Mouse (Mus musculus): ENCODE data around the gene Bsdc1.
"Not testable (repeated sequence)": the region's sequence is repeated elsewhere in the genome, so short reads cannot be mapped to it uniquely, and the experiment has no call there.

Bsdc1 gene

DNA sequence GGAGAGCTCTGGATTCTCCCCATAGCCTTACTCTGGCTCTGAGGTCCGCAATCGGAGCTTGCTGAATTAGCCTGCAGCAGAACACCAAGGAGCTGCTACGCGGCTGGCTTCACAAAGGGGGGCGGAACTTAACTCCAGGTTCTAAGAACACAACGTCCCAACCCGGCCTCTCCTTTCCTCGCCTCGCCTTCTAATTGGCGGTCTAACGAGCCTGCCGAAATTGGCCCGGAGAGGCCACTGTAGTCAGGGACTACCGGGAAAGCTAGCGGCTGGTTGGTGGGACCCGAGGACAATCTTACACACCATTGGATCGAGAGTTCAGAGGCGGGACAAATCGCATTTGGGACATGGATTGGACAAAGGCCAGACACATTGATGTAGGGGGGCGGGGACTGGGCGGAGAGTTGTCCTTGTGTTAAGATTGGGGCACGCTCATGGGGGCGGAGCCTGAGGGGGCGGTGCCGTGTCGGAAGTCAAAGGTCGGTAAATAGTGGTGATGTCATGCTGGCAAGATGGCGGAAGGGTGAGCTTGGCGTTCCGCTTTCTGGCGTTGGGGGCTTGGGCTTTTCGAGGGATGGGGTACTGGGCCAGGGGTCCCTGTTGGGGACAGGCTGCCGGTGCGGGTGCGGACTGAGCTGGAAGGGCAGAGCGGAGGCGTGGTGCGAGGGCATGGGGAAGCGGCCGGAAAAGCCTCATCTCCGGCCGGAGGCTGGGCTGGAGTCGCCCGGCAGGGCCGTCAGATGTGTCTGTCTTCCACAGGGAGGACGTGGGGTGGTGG, at the start of gene Bsdc1:
Gene Bsdc1 (plus strand): TSS at position 399 of the 778 bp plus-strand sequence.
- peak; percentile 100 for DNase-seq (ENCODE audit: low read depth)

DNA sequence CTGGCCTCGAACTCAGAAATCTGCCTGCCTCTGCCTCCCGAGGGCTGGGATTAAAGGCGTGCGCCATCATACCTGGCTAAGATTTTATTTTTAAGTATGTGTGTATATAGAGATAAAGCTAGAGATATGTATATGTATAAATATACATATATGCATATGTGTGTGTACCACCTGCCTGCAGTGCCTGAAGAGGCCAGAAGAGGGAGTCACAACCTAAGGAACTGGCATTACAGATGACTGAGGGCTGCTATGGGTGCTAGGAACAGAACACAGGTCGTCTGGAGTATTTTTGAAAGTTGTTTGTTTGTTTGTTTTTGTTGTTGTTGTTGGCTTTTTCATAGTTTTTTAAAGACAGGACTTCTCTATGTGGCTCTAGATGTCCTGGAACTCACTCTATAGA, 45.5 kb upstream of the Bsdc1 start:
- DNase-seq (ENCODE audit: low read depth): peak; percentile 9

DNA sequence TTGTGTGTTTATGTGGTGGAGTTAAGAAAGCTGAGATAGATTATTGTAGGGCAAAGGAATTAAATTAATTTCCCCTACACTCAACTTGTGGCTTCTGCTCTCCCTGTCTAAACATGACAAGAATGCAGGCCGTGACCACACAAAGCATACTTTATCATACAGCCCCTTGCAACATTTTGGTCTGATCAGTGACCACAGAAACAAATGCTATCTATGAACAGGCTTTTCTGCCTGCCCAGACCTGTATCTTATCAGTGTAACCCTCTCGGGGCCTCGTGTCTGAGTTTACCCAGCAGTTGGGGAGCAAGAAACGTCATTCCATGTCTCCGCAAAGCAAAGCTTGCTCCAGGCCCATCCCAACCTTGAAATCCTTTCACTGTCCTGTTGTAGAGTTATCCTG, 44.9 kb upstream of the Bsdc1 start:
- DNase-seq (ENCODE audit: low read depth): peak; percentile 58

DNA sequence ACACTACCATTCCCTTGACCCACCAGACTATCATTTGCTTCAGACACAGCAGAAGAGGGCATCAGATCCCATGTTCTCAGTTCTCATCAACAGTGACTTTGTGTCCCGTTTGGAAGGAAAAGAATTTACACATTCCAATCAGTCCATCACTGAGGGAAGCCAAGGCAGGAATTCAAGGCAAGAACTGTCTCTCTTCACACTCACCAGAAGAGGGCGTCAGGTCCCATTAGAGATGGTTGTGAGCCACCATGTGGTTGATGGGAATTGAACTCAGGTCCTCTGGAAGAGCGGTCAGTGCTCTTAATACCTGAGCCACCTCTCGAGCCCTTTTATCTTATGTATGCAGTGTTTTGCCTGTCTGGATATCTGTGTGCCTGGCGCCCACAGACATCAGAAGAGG, 43.1 kb upstream of the Bsdc1 start:
- DNase-seq (ENCODE audit: low read depth): no peak

DNA sequence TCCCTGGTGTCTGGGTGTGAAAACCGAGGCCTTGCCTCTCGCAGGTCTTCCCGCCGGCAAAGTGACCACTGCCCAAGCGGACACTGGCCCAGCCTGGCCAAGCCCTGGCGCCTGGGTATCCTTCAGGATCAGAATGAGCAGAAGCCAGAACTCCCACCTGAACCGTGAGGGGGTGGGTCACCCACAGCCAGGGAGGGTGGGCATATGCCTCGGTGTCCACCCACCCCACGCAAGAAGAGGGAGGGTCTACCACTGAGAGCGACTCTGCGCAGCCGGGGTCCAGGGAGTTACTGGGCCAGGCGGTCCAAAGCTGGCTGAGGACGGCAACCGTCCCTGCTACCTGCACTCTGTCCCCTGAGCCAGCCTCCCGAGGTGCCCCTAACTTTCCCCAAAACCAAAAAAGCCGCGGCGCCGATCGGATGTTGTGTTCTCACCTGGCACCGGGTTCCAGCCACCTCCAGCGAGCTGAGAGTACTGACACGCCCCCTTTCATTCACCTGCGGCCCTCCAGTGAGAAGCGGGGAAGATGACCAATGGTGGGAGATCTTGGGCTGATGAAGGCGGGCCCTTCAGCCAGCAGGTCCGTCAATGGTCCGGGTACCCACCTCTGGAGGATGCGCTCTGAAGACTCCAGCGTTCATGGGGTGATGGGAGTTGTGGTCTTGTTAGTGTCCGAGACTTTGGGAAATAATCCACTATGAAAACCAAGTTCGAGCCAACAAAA, 20.9 kb upstream of the Bsdc1 start, which contains the start of gene Zbtb8b:
Gene Zbtb8b (minus strand): TSS at position 514 of the 724 bp plus-strand sequence.
- DNase-seq (ENCODE audit: low read depth): no peak

DNA sequence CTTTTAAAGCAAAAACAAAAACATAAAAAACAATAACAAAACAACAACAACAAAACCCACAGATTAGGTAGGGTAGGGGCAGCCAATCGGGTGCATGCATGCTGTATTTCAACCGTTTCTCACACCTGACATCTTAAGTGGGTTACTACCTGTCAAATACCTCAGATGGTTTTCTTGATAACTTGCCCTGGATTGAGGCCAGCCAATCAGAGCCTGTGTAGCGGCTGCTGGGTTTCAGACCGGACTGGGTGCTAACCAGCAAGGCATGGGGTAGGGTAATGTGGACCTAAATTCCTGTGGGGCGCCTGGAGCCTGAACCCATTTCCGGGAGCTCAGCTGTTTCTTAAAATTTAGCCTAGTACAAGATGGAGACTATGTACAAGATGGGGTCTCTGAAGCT, 20.2 kb upstream of the Bsdc1 start:
- no peak for DNase-seq (ENCODE audit: low read depth)

DNA sequence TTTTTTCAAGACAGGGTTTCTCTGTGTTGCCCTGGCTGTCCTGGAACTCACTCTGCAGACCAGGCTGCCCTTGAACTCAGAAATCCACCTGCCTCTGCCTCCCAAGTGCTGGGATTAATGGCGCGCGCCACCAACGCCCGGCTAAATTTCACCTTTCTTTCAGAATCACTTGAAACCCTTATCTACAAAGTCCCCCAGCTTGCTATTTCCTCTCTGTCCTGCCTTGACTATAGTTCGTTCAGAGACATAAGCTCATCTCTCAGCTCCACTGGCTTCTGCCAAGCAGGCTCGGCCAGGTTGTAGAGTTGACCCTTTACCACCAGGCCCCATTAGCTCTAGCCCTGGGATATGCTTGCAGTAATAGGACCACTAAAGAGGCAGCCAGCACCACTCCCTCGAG, 14.0 kb upstream of the Bsdc1 start:
- DNase-seq (ENCODE audit: low read depth): no peak

DNA sequence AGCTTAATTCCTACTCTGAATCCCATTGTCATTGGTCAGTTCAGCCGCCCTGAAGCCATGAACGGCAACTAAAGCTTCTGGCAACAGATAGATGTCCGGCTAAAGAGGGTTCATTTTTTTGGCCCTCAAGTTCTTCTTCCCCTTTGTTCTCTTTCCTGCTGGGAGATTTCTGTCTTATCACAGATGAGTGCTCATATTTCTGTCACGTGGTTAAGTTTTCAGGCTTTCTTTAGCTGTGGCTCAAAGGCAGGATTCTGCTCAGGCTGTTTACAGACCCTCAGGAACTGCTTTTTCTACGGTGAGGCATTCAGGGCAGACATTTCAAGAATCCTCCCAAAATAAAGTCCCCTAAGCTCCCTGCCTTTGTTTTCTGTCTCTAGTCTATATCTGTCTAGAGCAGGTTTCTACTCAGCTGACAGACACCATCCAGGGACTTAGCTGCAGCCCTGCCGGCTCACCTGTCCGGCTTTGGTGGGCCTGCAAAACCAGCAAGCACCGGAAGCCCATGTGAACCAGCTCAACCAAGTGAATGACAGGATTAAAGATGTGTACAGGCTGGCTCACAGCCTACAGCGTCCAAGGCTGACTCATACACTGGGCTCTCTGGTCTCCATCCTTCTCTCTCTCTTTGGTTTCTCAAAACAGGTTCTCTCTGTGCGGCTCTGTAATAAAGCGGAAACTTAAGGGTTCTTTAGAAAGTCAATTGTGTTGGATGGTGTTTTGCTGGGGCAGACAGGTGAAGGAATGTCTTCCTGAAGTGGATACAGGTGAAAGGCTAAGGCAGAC, 13.4 kb upstream of the Bsdc1 start:
- peak; percentile 60 for DNase-seq (ENCODE audit: low read depth)

DNA sequence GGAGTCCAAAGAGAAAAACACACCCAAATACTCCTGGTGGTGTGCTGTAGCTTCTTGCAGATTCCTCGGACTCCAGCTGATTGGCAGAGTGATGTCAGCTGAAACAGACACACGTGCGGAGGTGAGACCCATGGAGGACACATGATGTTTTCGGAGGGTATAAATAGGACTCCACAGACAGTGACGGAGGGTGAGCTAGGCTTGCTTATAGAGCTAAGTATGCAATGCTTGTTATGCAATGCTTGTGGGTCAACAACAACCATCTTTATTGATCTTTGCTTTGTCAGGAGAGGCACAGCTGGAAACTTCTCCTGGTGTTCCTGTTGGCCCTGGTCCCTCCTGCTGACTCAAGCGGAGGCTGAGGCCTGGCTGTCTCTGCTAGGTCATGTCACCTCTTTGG, 12.7 kb upstream of the Bsdc1 start:
- no peak for DNase-seq (ENCODE audit: low read depth)

DNA sequence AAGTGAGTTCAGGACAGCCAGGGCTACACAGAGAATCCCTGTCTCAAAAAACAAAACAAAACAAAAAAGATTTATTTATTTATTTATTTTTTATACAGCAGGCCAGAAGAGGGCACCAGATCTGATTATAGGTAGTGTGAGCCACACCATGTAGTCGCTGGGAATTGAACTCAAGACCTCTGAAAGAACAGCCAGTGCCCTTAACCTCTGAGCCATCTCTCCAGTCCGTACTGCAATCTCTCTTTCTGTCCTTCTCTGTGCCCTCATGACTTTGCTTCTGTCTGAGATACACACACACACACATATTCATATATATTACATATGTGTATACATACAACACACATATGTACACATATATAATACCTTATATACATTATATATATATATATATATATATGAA, 10.5 kb upstream of the Bsdc1 start:
- peak; percentile 46 for DNase-seq (ENCODE audit: low read depth)

DNA sequence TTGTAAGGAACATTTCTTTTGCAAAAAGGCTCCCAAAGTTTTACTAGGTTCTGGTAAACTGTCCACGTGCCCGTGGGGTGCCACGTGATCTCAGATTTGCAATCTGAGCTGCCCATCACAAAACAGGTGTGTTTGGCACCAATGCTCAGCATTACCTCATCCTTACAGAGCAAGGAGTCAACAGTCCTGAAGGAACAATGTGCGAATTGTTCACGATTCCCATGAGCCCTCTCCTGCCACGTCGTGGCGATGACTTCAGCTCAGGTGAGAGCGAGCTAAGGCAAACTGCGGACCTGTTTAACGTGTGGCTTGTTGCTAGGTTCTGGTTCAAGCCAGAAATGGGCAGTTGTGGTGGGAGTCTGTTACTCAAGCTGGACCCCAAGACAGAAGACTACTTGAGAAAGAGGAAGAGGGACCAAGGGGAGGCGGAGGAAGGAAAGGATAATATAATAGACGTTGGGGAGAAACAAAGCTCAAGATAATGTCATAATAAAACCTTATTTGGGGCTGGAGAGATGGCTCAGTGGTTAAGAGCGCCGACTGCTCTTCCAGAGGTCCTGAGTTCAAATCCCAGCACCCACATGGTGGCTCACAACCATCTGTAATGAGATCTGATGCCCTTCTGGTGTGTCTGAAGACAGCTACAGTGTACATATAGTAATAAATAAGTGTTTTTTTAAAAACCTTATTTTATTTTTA, 9.8 kb upstream of the Bsdc1 start:
- no peak for DNase-seq (ENCODE audit: low read depth)

DNA sequence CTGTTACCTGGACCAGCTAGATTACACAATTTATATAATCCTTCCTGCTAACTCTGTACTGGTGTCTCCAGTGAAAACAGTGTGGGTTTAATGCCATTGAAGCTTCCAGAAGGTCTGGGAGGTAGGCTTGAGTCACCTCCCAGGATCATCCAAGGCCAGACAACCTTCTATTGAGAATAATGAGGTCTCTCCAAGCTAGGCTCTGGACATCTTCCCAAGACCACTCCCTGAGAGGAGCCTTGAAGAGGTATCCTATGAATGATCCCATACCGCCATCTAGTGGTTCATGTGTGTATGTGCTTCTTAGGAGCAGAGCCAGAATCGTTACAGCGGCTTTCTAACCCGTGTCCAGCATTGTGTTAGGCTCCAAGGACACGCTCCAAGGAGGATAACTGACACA, 6.1 kb upstream of the Bsdc1 start:
- peak; percentile 88 for DNase-seq (ENCODE audit: low read depth)

DNA sequence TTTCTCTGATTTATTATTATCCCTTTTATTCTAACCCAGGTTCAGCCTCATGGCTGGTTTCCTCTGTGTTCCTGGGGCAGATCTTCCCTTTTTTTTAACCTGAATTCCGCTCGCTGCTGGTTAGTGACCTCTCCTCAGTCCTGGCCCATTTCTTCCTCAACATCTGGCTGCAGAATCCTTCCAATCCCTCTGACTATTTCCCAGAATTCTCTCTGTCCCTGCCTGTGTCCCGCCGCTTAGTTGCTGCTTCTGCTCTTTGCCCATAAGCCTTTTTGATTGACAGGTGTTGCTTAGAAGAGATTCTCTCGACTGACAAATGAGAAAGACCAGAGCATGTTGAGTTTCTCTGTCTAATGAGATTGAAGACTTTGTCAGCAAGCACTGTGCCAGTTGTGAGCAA, 5.3 kb upstream of the Bsdc1 start:
- DNase-seq (ENCODE audit: low read depth): no peak

DNA sequence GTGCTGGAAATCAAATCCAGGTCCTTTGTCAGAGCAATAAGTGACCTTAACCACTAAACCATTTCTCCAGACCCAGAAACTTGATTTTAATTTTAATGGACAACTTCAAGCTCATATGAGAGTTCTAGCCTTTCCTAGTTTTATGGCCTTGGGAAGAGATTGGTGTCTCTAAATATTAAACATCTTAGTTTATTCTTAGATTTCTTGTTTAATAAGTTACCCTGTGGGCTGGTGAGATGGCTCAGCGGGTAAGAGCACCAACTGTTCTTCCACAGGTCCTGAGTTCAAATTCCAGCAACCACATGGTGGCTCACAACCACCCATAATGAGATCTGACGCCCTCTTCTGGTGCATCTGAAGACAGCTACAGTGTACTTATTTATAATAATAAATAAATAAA, 4.1 kb upstream of the Bsdc1 start:
- DNase-seq (ENCODE audit: low read depth): not testable (repeated sequence)

DNA sequence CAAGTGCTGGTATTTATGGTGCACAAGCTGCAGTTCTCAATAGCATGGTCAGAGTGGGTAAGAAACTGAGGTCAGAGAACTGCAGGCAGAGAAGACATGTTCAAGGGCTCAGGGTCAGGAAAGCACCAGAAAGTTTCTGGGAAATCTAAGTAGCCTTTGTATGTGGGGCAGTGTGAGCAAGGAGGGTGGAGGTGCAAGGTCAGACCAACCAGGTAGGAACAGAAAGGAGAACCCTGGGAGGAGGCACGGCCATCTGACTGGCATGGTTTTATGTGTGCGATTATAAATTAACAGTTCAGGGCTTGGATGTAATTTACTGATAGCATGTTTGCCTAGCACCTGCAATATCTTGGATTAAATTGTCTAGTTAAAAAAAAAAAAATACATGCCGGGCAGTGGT, 1.7 kb upstream of the Bsdc1 start:
- no peak for DNase-seq (ENCODE audit: low read depth)

DNA sequence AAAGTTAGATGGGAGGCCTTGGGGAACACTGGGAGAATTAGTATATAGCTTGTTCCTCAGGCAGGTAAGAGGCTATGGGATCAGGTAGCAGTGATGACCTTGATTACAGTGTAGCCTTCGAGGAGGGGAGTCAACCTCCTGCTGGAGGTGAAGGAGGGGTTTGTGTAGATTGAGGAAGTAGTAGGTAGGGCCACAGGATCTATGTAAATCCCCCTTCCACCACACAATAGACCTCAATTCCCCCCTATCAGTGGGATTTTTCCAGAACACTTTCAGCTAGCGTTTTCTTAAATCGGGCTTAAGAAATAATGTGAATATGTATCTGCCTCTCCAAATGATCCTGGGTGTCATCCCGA, 576 bp upstream of the Bsdc1 start:
- no peak for DNase-seq (ENCODE audit: low read depth)

DNA sequence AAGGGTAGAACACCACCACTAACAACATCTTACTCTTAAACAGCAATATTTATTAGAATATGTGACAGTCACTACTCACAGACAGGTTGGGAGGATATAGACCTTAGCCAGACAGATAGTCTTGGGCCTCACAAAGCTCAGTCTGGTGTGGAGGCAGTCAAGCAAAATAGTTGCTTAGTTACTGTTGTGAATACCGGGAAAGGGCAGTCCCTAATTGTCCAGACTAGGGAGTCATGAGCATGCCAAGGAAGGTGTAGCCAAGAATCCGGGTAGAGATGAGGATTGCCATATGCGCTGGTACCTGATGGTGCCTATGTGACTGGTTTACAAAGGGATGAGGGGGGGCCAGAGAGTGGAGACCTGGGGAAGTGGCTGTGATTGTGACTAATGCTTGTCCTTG, 737 bp downstream of the Bsdc1 start:
- DNase-seq (ENCODE audit: low read depth): peak; percentile 19

DNA sequence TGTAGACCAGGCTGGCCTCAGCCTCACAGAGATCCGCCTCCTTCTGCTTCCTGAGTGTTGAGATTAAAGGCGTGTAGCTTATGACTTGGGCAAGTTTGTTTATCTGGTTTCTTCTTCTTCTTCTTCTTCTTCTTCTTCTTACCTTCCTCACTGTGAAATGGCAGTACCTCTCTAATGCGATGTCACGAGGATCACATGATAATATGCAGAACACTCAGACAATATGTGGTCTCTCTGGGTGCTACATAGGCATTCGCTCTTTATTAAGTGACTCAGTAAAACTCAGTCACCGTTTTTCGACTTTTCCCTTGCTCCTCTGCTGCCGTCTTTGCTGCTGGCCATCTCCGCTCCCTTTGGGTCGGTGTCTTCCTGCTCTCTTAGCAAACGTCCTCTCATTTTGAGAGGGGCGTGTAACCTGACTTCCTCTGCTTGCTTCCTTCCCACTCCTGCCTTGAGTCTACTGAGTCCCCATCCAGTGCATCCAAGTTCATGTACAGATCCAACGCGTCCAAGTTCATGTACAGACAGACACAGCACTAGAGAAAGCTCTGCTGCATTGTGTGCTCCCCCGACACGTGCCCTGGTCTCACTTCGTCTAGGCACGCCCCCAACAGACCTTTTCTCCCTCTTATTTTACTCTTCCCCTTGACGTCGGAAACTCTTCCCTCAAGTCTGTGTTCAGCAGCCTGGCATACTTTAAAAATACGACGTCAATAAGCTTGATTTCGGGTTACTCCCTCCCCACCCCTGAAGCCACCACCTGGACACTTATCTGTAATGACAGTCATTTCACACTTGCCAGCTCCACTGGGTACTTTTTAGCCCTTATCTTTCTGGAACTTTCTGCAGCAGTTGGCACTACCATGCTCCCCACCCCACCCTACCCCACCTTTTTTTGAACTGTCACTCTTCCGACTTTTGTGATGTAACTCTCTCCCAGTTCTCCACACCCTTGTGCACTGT, 2.0 kb downstream of the Bsdc1 start:
- no peak for DNase-seq (ENCODE audit: low read depth)

DNA sequence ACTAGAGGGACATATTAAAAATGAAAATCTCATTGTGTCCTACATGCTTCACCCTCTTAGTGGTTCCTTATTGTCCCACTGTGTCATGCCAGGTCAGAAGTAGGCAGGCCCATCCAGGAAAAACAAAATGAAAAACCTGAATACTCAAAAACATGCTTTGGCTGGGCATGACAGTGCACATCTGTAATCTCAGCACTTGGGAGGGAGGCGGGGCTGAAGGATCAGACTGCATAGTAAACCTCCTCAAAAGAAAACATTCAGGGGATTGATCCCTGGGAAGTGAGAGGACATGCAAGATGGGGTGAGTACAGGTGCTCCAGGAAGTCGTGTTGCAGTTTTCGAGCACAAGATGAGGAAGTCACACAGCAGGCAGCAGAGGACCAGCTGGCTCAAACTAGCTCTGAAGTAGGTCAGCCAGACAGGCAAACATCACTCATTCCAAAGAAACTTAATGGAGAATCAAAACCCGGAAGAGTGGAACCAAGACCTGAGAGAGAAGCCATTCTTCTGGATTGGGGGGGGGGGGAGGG, 3.0 kb downstream of the Bsdc1 start:
- DNase-seq (ENCODE audit: low read depth): no peak

DNA sequence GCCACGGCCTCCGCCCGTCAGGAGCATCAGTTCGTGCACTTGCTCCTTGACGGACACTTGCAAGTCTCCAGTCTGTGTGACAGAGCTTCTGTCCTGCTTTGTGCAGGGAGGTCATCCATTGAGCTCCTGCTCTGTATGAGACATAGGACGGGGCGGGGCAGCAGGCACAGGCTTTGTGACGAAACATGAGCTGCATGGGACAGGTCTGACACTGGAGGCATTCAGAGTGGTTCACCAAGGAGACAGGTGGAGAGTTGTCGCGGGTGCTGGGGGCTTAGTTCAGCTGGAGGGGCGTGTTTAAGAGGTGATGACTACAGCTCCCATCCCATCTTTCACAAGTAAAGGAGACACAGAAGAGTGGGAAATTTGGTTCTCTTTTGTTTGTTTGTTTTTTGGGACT, 14.7 kb downstream of the Bsdc1 start:
- DNase-seq (ENCODE audit: low read depth): no peak

DNA sequence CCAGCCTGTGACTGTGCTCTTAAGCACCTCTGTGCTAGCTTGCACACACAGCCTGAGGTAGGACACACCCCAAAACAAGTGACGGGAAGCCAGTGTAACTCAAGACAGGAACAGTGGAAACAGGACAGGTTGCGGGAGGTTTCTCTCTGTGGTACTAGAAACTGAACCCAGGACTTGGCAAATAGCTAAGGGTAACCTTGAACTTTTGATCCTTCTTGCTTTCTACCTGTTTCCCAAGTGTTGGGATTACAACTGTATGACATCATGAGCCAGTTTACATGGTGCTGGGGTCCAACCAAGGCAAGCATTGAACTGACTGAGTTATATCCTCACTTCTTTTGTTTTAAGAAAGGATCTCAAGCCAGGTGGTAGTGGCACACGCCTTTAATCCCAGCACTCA, 18.5 kb downstream of the Bsdc1 start:
- no peak for DNase-seq (ENCODE audit: low read depth)

All from 416B (cell line).